Mouse (Mus musculus): ENCODE measurements around the gene Pla2g1b.
"Not testable (repeated sequence)": the region's sequence is repeated elsewhere in the genome, so short reads cannot be mapped to it uniquely, and the experiment has no call there.

Pla2g1b gene

DNA sequence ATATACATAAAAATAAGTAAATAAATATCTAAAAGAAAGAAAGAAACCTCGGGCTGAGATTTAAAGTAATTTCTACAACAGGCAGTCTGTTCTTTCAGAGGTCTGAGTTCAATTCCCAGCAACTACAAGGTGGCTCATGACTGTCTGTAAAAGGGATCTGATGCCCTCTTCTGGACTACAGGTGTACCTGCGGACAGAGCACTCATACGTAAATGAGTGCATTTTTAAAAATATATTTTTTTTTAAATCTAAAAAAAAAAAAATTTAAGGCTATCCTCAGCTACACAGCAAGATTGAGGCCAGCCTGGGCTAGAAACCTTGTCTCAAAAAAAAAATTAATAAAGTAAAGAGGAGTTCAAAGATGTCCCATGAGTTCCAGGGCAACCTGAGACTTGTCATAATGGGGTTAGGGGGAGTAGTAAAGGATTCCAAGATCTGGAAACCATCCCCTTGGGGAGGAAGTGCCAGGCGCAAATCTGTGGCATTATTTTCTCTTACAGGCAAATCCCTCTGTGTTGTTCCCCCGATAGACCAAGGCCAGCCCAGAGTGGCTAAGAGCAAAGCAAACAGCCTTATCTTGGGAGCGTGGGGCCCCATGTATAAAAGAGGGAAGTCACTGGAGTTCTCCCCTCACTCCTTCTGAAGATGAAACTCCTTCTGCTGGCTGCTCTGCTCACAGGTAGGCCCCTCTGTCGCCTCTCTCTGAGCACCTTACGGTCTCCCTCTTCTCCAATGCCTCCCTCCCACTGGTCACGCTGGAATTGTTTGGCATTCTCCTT, at the start of gene Pla2g1b:
Gene Pla2g1b (plus strand): TSS at position 621 of the 779 bp plus-strand sequence.
- no peak for DNase-seq (ENCODE audit: low spot score)

DNA sequence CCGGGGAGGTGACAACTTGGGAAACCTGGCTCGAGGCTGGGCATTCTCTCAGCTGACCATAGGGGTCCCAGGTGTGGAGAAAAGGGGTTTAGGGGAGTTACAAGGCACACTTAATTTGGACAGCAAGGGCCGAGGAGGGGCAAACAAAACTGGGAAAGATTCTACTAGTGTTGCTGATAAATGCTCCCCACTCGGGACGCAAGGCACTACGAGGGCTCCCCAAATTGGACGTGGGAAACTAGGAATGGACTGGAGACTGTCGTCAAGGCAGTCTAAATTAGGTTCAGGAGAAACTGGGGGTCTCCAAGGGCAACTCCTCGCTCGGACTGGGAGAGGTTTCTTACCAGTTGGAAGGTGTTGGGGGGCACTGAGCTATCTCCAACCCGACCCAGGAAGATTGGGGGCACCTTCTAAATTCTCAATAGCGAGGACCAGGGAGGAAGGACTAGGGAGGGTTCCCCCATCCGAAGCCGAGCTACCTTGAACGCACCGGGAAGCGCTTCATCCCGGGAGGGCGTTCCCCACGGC, 37.2 kb upstream of the Pla2g1b start:
- no peak for DNase-seq (ENCODE audit: low spot score)

DNA sequence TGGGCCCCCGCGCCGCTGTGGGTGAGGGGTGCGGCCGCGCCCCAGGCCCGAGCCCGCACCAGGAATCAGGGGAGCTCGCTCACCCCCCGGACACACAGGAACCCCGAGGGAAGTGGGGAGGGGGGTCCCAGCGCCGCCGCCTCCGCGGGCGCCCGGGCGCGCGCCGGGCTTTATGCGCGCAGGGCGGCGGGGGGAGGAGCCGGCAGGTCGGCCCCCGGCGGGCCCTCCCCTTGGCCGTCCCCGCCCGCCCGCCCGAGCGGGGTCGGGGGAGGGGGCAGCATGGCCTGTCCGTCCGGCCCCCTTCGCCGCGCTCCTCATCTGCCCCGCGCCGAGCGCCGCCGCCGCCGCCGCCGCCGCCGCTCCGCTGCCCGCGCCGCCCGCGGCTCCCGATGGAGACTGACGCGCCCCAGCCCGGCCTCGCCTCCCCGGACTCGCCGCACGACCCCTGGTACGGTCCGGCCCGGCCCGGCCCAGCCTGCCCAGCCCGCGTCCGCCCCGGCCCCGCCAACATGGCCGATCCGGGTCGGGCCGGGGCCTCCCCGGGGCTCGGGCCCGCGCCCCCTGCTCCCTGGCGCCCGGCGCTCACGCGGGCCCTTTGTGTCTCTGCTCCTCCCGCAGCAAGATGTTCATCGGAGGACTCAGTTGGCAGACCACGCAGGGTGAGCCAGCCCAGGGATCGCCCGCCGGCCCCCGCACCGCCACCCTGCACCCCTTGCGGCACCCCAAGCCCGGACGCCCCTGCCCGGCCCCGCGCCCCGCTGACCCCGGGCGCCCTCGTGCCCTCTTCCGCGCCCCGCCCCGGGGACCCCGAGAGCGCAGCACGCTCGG, 36.5 kb upstream of the Pla2g1b start, which contains the start of gene Msi1:
Gene Msi1 (plus strand): TSS at position 241 of the 828 bp plus-strand sequence.
- DNase-seq (ENCODE audit: low spot score), result no peak

DNA sequence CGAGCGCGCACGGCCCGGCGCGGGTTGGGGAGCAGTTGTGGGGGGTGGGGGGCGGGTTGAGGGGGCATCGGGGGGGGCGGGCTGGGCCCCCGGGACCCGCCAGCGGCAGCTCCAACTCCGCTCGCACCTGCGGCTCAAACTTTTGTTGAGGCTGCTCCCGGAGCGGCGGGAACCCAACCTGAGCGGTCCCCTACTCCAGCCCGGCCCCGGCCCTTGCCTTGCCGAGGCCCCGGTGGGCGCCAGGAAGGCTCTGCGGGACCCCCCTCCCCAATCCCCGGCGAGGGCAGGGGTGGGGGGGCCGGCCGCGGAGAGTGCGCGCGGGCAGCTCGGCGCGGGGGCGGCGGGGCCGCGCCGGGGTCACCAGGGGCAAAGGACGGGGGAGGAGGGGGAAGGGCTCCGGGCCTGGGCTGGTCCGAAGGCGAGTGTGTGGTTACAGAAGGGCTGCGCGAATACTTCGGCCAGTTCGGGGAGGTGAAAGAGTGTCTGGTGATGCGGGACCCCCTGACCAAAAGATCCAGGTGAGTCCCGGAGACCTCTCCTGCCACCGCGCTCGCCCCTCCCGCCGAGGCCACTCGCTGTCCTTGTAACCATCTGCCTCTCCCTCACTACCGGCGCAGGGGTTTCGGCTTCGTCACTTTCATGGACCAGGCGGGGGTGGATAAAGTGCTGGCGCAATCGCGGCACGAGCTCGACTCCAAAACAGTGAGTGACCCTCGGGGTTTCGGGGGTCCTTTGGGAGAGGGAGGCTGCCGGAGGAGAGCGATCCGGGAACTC, 35.7 kb upstream of the Pla2g1b start:
- no peak for DNase-seq (ENCODE audit: low spot score)

DNA sequence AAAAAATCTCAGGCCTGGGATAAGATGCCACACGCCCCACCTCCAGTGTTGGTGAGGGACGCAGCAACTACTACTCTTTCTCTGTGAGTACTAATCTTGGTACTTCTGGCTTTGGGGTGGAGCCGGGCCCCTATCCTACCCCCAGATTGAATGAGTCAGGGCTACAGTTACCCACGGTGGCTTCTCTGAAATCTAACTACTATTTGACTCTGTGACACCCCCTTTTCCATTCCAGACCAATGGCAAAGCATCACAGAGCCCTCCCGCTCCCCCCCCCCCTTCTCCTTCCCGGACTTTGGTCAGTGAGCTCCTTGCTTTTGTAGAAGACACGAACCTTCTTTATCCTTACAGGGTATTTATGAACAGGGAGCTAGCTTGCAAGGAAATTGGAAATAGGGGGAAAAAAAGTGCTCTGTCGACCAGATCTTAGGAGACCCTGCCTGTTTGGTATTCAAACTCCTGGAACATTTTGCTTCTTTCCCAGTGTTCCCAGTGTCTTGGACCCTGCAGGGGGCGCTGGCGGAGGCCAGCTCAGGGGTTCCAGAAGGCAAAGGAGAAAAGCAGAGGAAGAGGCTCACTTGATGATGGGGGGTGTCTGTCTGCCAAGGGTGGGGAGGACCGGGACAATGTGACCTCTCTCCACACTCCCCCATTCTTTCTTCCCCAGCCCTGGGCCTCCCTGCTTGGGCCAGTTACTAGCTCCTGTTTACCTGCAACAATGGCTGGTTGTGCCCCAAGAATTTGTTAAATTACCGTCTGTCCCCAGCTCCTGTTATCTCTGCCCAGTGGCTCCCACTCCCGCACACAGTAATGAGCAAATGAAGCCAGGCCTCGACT, 34.8 kb upstream of the Pla2g1b start:
- DNase-seq (ENCODE audit: low spot score), result no peak

DNA sequence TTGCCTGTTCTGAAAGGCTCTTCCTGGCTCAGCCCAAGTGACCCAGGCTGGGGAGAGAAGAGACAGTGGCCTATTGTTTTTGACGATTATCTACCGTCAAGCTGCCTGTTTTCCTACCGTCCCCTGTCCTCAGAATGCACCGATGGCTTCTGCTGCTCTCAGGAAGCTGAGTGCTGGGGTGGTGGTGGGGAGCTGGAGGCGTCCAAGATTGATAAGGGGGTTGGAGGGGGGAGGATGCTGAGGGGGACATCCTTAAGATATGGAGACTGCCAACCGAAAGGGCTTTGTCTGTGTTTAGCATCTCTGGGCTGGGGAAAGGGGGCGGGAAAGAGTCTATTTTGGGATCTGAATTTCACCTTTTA, 34.2 kb upstream of the Pla2g1b start:
- DNase-seq (ENCODE audit: low spot score), result no peak

DNA sequence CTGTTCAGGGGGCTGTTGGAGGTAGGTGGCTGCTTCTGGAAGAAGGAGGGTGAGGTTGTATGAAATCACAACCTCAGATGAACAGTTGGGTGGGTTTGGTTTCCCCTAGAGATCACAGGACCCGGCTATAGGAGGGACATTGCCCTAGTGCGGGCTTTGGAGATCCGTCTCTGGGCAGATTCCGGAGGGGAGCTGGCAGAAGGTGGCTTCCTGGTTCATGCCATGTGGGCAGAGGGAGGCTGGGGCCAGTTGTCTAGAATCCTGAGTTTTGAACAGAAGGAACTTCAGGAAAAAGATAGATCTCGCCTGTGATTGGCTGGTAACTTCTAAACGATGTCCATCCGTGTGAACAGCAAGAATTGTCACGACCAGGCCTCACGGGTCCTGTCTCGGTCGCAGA, 33.7 kb upstream of the Pla2g1b start:
- no peak for DNase-seq (ENCODE audit: low spot score)

DNA sequence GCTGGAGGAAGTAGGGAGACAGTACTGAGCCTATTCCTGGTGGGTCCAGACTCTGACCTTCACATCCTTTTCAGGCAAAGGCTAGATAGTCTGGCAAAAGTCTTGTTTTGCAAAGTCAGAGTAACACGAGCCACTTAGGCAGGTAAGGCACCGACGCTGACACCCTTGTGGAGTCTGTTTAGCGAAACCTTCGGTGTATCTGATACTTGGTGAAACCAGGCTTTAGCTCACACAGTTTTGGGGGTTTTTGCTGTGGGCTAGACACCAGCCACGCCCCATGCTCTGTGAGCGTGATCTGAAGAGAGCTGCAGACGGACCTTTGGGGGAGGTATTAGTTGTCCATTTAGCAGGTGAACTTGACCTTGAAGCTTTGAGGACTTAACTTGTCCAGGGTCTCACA, 32.9 kb upstream of the Pla2g1b start:
- no peak for DNase-seq (ENCODE audit: low spot score)

DNA sequence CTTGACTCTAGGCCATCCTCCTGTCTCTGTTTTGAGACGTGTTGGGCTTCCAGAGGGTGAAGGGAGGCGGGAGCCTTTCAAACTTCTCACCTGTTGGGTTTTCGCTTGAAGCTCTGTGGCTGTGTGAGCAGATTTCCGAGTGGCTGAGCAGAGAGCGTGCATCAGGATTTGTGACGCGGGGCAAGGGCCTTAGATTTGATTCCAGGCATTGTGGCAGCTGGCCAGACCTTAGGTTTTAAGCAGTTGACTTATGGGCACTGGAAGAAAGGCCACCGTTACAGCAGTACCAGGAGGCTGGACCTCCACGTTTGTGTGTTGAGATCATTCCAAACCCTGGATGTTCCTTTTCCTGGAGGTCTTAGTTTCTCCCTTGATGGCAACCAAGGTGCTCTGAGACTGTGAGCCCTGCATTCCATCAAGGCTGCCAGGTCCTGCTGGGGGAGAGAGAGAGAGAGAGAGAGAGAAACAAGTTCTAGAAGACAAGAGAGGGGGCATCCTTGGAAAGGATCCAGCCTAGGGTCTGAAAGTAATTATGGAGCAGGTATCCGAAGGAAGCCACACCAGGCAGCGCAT, 31.7 kb upstream of the Pla2g1b start:
- DNase-seq (ENCODE audit: low spot score), result no peak

DNA sequence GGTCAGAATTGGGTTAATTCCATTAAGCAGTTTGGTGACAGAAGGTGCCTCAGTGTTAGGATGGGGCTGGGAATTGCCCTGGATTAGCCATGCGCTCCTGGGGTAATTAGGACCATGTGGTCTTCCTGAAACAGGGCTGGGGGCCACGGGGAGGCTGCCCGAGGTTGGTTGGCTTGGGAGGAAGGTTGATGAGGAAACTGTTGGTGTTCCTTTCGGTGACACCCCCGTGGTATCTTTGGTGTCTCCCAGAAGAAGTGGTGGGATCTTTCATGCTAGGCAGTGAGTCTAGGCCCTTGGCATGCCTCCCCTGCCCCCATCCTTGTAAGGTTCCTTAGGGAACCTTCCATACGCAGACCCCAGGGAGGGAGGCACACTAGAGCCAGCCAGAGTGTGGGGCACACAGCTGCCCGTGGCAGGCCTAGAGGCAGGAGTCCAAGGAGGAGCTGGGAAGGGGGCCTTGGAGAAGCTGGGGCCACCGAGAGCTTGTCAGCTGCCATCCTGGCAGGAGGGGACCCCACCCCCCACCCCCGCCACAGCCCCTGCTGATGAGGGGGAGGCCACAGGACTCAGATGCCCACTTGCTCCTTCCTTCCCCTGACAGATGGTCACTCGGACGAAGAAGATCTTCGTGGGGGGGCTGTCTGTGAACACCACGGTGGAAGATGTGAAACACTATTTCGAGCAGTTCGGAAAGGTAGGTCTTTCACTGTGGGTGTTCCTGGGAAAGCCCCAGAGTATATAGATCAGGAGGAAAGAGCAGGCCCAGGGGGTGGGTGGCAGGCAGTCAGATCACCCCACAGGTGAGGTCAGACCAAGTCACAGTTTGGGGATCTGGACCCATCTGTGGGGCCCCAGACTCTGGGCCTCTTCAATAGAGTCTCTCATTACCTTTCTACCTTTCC, 31.0 kb upstream of the Pla2g1b start:
- no peak for DNase-seq (ENCODE audit: low spot score)

DNA sequence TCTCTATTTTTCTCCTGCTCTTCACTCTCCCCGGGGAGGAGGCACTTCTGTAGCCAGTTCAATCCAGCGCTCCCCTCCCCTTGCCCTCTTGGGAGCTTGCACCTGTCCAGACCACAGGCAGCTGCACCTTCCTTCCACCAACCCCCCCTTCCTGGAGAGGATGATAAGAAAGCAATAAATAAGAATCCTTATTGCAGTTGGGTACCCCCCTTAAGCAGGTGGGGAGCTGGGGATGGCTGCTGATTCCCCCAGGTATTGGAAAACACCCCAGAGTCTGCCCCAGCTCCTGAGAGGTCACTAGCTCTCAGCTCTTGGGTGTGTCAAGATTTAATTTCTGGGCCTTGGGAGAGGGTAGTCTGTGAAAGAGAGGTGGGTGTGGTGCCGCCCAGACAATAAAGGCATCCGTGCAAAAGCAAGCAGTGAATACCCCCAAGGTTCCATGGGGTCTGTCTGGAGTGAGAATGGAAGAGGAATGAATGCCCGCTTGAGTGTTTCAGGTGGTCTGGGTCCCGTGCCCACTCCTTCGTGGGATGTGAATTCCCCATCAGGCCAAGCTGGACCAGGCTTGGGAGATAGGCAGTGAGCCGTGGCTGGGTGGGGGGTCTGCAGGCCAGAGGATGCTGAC, 30.2 kb upstream of the Pla2g1b start:
- no peak for DNase-seq (ENCODE audit: low spot score)

DNA sequence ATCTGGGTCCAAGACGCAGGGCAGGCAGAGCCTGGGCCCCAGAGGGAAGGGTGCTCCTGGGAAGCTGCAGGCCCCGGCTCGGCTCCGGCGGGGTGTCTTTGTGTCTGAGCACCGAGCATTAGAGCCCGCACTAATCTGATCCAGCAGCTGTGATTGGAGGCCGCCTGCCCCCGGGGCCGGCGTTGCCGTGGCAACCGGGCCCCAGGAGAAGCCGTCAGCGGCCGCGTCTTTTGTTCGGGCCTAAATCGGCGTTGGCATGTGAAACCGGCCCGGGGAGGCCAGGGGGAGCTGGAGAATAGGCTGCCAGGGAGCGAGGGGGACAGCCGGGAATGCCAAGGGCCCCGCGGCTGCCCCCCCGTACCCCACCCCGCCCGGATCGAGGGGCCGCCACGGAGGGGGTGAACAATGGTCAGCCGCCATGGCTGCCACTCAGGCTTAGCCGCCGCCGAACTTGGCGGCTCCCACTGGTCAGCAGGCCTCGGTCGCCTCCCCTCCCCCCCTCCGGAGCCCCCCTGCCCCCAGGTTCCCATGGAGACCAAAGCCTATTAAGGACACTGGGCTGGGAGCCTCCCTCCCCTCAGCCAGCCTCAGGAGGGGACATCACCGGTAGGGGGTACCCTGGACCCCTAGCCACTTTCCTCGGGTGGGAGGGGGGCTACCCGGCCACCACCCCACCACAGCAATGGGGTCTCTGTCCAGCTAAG, 29.5 kb upstream of the Pla2g1b start:
- no peak for DNase-seq (ENCODE audit: low spot score)

DNA sequence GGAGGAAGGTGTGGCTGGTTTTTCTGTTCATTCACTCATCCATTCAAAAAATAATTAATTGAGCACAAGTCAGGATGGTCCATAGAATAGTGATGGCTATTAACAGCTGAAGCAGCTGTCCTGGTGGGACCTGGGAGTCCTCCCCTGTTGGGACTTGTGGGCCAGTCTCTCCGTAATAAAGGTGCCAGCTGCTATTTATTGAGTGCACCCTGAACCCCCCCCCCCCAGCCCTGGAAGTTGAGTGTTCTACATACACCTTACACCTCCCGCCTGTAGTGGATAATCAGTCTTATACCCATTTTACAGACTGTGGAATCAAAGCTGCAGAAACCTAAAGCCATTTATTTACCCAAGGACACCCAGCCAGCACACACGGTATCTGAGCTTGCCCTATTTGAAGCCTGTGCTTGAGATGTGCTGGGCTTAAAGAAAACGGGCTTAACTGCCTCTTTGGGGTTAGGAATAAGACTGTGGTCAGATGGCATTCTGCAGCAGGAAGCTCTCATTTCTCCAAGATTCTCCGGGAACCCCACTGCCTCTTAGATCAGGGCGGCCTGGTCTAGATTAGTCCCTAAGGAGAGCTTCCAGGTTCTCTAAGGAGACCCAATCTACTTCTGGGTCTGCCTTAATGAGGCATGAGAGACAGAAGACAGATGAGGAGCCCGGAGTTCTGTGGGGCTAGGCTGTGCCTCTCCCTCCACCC, 28.7 kb upstream of the Pla2g1b start:
- DNase-seq (ENCODE audit: low spot score), result no peak

DNA sequence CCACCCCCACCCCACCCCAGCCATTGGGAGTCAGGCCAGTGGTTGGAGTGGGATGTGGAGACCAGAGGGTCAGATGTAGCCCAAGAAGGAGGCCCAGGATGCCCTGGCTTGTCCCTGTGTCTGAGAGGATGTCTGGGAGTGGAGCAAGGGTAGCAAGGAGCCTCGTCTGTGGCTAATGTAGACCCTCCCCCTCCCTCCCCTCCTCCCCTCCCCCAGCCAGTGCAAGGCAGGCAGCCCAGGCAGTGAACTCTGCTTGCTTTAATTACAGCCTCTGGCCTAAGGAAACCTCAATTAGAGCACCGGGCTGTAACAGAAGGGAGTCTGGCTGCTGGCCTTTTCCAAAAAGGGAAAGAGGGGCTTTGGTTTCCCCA, 28.1 kb upstream of the Pla2g1b start:
- no peak for DNase-seq (ENCODE audit: low spot score)

DNA sequence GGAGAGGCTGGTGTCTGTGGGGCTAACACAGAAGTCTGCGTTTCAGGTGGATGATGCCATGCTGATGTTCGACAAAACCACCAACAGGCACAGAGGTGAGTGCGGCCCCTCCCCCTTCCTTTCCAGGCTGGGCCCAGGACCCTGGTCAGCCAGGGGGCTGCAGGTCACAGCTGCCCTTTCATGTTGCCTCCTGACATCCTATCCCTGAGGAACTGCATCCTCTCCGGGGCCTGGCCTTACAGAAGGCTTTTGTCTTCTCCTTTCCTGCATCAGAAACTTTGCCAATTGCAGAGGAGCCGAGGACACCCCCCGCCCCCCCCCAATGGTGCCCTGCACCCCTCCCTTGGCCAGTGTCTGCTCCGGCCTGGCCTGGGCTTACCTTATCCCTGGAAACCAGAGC, 27.4 kb upstream of the Pla2g1b start:
- no peak for DNase-seq (ENCODE audit: low spot score)

DNA sequence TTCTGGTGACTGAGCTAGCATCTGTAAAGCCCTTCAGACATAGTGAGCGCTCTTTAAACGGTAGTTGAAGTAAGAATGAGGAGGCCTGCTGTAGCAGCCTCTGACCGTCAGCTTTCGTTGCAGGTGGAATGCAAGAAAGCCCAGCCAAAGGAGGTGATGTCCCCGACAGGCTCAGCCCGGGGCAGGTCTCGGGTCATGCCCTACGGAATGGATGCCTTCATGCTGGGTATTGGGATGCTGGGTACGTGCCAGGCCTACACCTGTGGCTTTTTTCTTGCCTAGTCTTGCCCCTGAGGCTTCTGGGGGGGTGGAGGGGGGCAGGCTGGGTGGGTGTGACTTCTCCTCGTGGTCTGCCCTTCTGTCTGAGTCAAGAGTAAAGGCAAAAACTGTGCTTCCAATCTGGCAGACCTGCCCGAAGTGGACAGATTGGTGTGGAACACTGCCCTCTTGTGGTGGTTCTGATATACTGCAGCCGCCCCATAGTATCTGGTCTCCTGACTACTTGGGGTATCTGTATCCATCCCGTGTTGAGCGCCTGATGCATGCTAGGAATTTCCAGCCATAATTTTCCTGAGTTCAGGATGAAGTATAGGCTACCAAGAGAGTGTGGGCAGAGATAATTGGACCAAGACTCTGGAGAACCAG, 24.7 kb upstream of the Pla2g1b start:
- DNase-seq (ENCODE audit: low spot score), result peak; percentile 41

DNA sequence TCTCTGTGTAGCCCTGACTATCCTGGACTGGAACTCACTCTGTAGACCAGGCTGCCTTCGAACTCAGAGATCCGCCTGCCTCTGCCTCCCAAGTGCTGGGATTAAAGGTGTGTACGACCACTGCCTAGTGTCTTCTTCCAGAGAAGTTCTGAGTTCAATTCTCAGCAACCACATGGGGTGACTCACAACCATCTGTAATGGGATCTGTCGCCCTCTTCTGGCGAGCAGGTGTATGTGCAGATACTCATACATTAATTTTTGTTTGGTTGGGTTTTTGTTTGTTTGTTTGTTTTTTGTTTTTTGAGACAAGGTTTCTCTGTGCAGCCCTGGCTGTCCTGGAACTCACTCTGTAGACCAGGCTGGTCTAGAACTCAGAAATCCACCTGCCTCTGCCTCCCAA, 23.4 kb upstream of the Pla2g1b start:
- not testable (repeated sequence) for DNase-seq (ENCODE audit: low spot score)

DNA sequence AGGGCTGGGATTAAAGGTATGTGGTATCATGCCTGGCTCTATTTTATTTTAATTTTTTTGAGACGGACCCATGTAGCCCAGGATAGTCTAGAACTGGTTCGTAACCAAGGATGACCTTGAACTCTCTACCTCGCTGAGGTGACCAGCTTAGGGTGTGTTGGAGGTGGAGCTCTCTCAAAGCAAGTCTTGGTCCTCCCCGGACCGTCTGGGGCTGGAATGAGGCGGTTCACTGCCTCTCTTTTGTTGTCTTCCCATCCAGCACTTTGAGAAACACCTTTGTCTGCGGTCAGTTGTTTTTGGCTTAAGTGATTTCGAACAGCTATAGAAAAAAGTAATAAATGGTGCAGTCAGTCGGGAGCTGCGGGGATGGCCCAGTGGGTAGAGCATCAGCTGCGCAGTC, 21.9 kb upstream of the Pla2g1b start:
- DNase-seq (ENCODE audit: low spot score), result no peak
